Comparison of ENCODE assay signal across 8 mouse cellular contexts in the genomic region with DNA sequence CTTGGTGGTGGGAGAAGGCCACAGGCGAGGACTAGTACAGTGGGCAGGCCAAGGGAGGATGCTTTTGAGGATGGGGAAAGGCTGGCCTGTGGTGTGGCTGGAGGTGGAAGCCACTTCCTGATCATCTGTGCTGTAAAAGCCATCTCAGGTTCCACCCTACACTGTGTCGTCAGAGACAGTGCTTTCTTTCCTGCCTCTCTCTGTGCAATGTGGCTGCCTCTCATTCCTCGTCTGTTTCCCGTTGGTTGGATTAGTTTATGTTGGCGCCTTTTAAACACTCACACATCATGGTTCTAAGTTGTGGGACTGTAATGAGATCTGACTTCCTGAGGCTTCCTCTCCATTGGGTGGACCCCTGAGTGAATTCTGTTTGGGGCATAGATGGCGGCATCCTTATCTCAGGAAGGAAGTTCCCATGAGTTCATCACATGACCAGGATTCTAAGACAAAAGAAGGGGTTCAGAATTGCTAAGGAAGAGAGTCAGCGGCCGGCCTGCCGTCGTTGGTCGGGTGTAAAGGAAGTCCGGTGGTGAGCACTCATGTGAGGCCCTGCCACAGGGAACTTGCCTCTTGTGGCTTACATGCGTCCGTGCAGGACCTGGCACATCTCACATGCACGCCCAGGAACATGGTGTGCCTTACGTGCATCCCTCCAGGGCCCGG.
DNase-seq lines count a peak whose midpoint lies in the region; ATAC-seq and TF ChIP-seq lines count a peak whose summit lies in the region.

No protein-coding gene starts in this region.

- no peak for ATAC-seq in neural tube, embryonic 11.5 days (ENCODE audit: insufficient read depth, low FRiP score, low TSS enrichment)
- ATAC-seq in heart, embryonic 16.5 days (replicated peaks; ENCODE audit: extremely low read depth, insufficient read depth, low FRiP score): peak; percentile 62
- ATAC-seq in midbrain, embryonic 16.5 days: no peak

- no peak for TF ChIP-seq CTCF in liver, adult 2 months (IDR thresholded peaks at IDR 0.05; ENCODE audit: low read depth, low read length)

- DNase-seq in neural tube, embryonic 11.5 days (ENCODE audit: low spot score): no peak
- DNase-seq in neural tube, embryonic 10.5 days (ENCODE audit: extremely low spot score, low spot score): no peak
- DNase-seq in liver, adult 2 months (ENCODE audit: extremely low read depth, low read depth, low spot score): no peak
- DNase-seq in urinary bladder, postnatal 10 days (ENCODE audit: low spot score): no peak
- DNase-seq in cerebellum, adult 18-20 months: no peak
- DNase-seq in layer of hippocampus, postnatal 14 days (ENCODE audit: low spot score in 2 of 2): no peak

- H3K4me2 ChIP-seq in neural tube, embryonic 11.5 days (ENCODE audit: low read depth): no peak overlapping the region
- no peak overlapping the region; the same call in 1 of the 2 replicates for H3K4me2 ChIP-seq in heart, embryonic 16.5 days (ENCODE audit: low read depth, low read length)
- no peak overlapping the region for H3K4me2 ChIP-seq in midbrain, embryonic 16.5 days (ENCODE audit: low read length)

- no peak overlapping the region for H3K9ac ChIP-seq in neural tube, embryonic 11.5 days (ENCODE audit: low read length)
- H3K9ac ChIP-seq in heart, embryonic 16.5 days (ENCODE audit: low read length): peak overlapping the region; percentile 14; the same call in 1 of the 2 replicates
- no peak overlapping the region for H3K9ac ChIP-seq in liver, adult 2 months (ENCODE audit: low read depth, low read length)
- H3K9ac ChIP-seq in midbrain, embryonic 16.5 days (ENCODE audit: low read depth, low read length): no peak overlapping the region

- no peaks in the 10 kb centered on the region for H3K36me3 ChIP-seq in neural tube, embryonic 11.5 days (ENCODE audit: control insufficient read depth, insufficient read depth, low read length)
- 0 out of 2 replicates have a peak, but pooled peaks cover 4% of the 10 kb centered on the region for H3K36me3 ChIP-seq in heart, embryonic 16.5 days (ENCODE audit: control insufficient read depth, insufficient read depth)
- H3K36me3 ChIP-seq in liver, adult 2 months (ENCODE audit: control insufficient read depth, insufficient read depth, low read length): no peaks in the 10 kb centered on the region
- no peaks in the 10 kb centered on the region for H3K36me3 ChIP-seq in midbrain, embryonic 16.5 days (ENCODE audit: control insufficient read depth, insufficient read depth, low read length)

- no peak overlapping the region for H3K4me3 ChIP-seq in neural tube, embryonic 11.5 days (ENCODE audit: low read depth, low read length)
- no peak overlapping the region for H3K4me3 ChIP-seq in heart, embryonic 16.5 days (ENCODE audit: low read length)
- H3K4me3 ChIP-seq in liver, adult 2 months (ENCODE audit: insufficient read depth, low read depth, low read length): no peak overlapping the region
- H3K4me3 ChIP-seq in midbrain, embryonic 16.5 days (ENCODE audit: low read depth, low read length): no peak overlapping the region

- no peaks in the 10 kb centered on the region for H3K27me3 ChIP-seq in neural tube, embryonic 11.5 days (ENCODE audit: control insufficient read depth, insufficient read depth, low read length)
- no peaks in the 10 kb centered on the region for H3K27me3 ChIP-seq in heart, embryonic 16.5 days (ENCODE audit: control insufficient read depth, insufficient read depth, low read length)
- H3K27me3 ChIP-seq in liver, adult 2 months (ENCODE audit: control insufficient read depth, insufficient read depth, low read length): no peaks in the 10 kb centered on the region
- H3K27me3 ChIP-seq in midbrain, embryonic 16.5 days (ENCODE audit: control insufficient read depth, insufficient read depth, low read depth, low read length): no peaks in the 10 kb centered on the region

- peaks cover 2% of the 10 kb centered on the region; the same call in 1 of the 2 replicates for H3K79me2 ChIP-seq in liver, adult 2 months (ENCODE audit: control insufficient read depth, insufficient read depth, low read length)

- peaks cover 21% of the 10 kb centered on the region for H3K4me1 ChIP-seq in neural tube, embryonic 11.5 days (ENCODE audit: control insufficient read depth, insufficient read depth, low read length)
- H3K4me1 ChIP-seq in heart, embryonic 16.5 days (ENCODE audit: control insufficient read depth, insufficient read depth, low read length): peaks cover 79% of the 10 kb centered on the region
- peaks cover 31% of the 10 kb centered on the region for H3K4me1 ChIP-seq in liver, adult 2 months (ENCODE audit: control insufficient read depth, insufficient read depth, low read length)
- peaks cover 41% of the 10 kb centered on the region for H3K4me1 ChIP-seq in midbrain, embryonic 16.5 days (ENCODE audit: control insufficient read depth, insufficient read depth, low read length)

- H3K9me3 ChIP-seq in neural tube, embryonic 11.5 days (ENCODE audit: control insufficient read depth, low read length): no peaks in the 10 kb centered on the region
- H3K9me3 ChIP-seq in heart, embryonic 16.5 days (replicated peaks; ENCODE audit: control insufficient read depth, low read length): no peaks in the 10 kb centered on the region
- H3K9me3 ChIP-seq in midbrain, embryonic 16.5 days (replicated peaks; ENCODE audit: control insufficient read depth, low read length, poor library complexity, severe bottlenecking): no peaks in the 10 kb centered on the region

- 75% methylated on average over 17 of the region's 17 CpGs for WGBS in neural tube, embryonic 11.5 days
- WGBS in heart, embryonic 16.5 days: 52% methylated on average over 17 of the region's 17 CpGs
- WGBS in liver, adult 2 months: 78% methylated on average over 17 of the region's 17 CpGs
- WGBS in midbrain, embryonic 16.5 days: 83% methylated on average over 17 of the region's 17 CpGs

- 0 out of 2 replicates have a peak overlapping the region, but pooled peaks have one; percentile 2 for H3K27ac ChIP-seq in neural tube, embryonic 11.5 days (ENCODE audit: low read depth, low read length)
- H3K27ac ChIP-seq in heart, embryonic 16.5 days (ENCODE audit: low read length): peak overlapping the region; percentile 83
- peak overlapping the region; percentile 60 for H3K27ac ChIP-seq in liver, adult 2 months (replicated peaks; ENCODE audit: insufficient read depth, low read depth, low read length)
- peak overlapping the region; percentile 8 for H3K27ac ChIP-seq in midbrain, embryonic 16.5 days (ENCODE audit: low read length)

- TF ChIP-seq POLR2A in liver, adult 2 months (IDR thresholded peaks at IDR 0.05; ENCODE audit: extremely low read depth, insufficient read depth, low read length): no peak

Comparison
In these comparisons a context has a peak if more than half of its experiments do, and no peak if none do; other contexts are left out.
1. H3K27ac ChIP-seq: peak in every context shown above with its lines; median percentile 83 in heart, embryonic 16.5 days; 60 in liver, adult 2 months; 8 in midbrain, embryonic 16.5 days; 2 in neural tube, embryonic 11.5 days.